Mouse (Mus musculus) layer of hippocampus, adult 2 months (tissue): ENCODE data around the gene D630039A03Rik. TPM values are rescaled to one million over a fixed set of nuclear protein-coding genes. Genes with fewer than 3 reads are reported as not detected.

Experiments
- DNase-seq, 2 experiments: peaks; one replicate each; pipeline ENCODE4 v3.0.0; 2022; ENCODE audit warnings: low spot score in 2 of 2
- H3K27ac ChIP-seq: fragments of 200-600 bp; 2 replicates; pipeline ENCODE4 v1.8.1; 2022
- H3K4me3 ChIP-seq: fragments of 200-600 bp; 2 replicates; pipeline ENCODE4 v1.8.1; 2022; ENCODE audit warnings: mild to moderate bottlenecking
- CTCF ChIP-seq: fragments of 200-600 bp; conservative IDR thresholded peaks from 2 replicates; pipeline ENCODE4 v1.8.1; 2022; ENCODE audit warnings: antibody characterized with exemption, mild to moderate bottlenecking, moderate library complexity
- total RNA-seq, 2 experiments: library from RNA; stranded (reverse); gene quantifications; 2 replicates each; pipeline ENCODE4 v1.2.3; 2021

Gene D630039A03Rik
- total RNA-seq, 2 experiments from 2014 or later = 0.37 to 0.41 TPM

GRCm38 (mm10) chr4:57916711-57917110, 614 bp upstream of the D630039A03Rik start:
- DNase-seq = no peak
- no peak for TF ChIP-seq CTCF
- Histone ChIP-seq H3K27ac (no peak overlapping the region), H3K4me3 (no peak overlapping the region)

GRCm38 (mm10) chr4:57915216-57915965, 706 bp downstream of the D630039A03Rik start:
- DNase-seq = peak; percentile 44 to 47
- no peak for TF ChIP-seq CTCF

GRCm38 (mm10) chr4:57914193-57915190, 1.6 kb downstream of the D630039A03Rik start:
- Histone ChIP-seq H3K4me3 (no peak overlapping the region), H3K27ac (no peak overlapping the region)
- TF ChIP-seq CTCF = peak; percentile 28; the same call in 1 of the 2 replicates
- no peak for DNase-seq

More at GRCm38 (mm10) chr4:57915216-57915965, 706 bp downstream of the D630039A03Rik start:
- Histone ChIP-seq H3K27ac (peak overlapping the region; percentile 48; the same call in 1 of the 2 replicates), H3K4me3 (peak overlapping the region; percentile 12; the same call in 1 of the 2 replicates)

- Histone ChIP-seq H3K27ac (no peak overlapping the region), H3K4me3 (no peak overlapping the region)
- no peak for DNase-seq
- TF ChIP-seq CTCF = no peak
These were observed 3.1 kb downstream of the D630039A03Rik start for GRCm38 (mm10) chr4:57913021-57913420.

- TF ChIP-seq CTCF = no peak
- H3K4me3 ChIP-seq = no peak overlapping the region
- no peak for DNase-seq
- no peak overlapping the region for H3K27ac ChIP-seq
These were observed 7.2 kb downstream of the D630039A03Rik start for GRCm38 (mm10) chr4:57908860-57909259.

GRCm38 (mm10) chr4:57906708-57907107, 9.4 kb downstream of the D630039A03Rik start:
- TF ChIP-seq CTCF = no peak

GRCm38 (mm10) chr4:57904638-57905037, 11.5 kb downstream of the D630039A03Rik start:
- Histone ChIP-seq H3K27ac (no peak overlapping the region), H3K4me3 (no peak overlapping the region)
- no peak for TF ChIP-seq CTCF
- no peak for DNase-seq

More at GRCm38 (mm10) chr4:57906708-57907107, 9.4 kb downstream of the D630039A03Rik start:
- no peak for DNase-seq
- H3K4me3 ChIP-seq = no peak overlapping the region
- no peak overlapping the region for H3K27ac ChIP-seq

- TF ChIP-seq CTCF = peak; percentile 91
- Histone ChIP-seq H3K27ac (no peak overlapping the region), H3K4me3 (no peak overlapping the region)
- peak in 1 of 2 experiments; percentile 80 for DNase-seq
These were observed 11.9 kb downstream of the D630039A03Rik start for GRCm38 (mm10) chr4:57904211-57904610.

- Histone ChIP-seq H3K27ac (no peak overlapping the region), H3K4me3 (no peak overlapping the region)
- no peak for TF ChIP-seq CTCF
- no peak for DNase-seq
These were observed 13.5 kb downstream of the D630039A03Rik start for GRCm38 (mm10) chr4:57902619-57903018.

GRCm38 (mm10) chr4:57901210-57901609, 14.9 kb downstream of the D630039A03Rik start:
- peak; percentile 89 for TF ChIP-seq CTCF
- no peak overlapping the region for H3K4me3 ChIP-seq
- no peak overlapping the region for H3K27ac ChIP-seq
- DNase-seq = peak in 1 of 2 experiments; percentile 59

- no peak for DNase-seq
These were observed 19.5 kb downstream of the D630039A03Rik start for GRCm38 (mm10) chr4:57896631-57897030.

GRCm38 (mm10) chr4:57895902-57896301, 20.2 kb downstream of the D630039A03Rik start:
- Histone ChIP-seq H3K27ac (no peak overlapping the region), H3K4me3 (no peak overlapping the region)
- no peak for TF ChIP-seq CTCF
- DNase-seq = no peak

More at GRCm38 (mm10) chr4:57896631-57897030, 19.5 kb downstream of the D630039A03Rik start:
- no peak overlapping the region for H3K4me3 ChIP-seq
- no peak overlapping the region for H3K27ac ChIP-seq
- TF ChIP-seq CTCF = no peak

- Histone ChIP-seq H3K27ac (no peak overlapping the region), H3K4me3 (no peak overlapping the region)
- TF ChIP-seq CTCF = no peak
- DNase-seq = no peak
These were observed 21.0 kb downstream of the D630039A03Rik start for GRCm38 (mm10) chr4:57895140-57895539.
